Comparison of ENCODE assay signal across 17 mouse cellular contexts in genomic region chr3:38257076-38257842, GRCm38 (mm10).
A peak's percentile ranks its signal among the peaks of the same experiment; 100 is the strongest.
DNase-seq lines count a peak whose midpoint lies in the region; ATAC-seq and TF ChIP-seq lines count a peak whose summit lies in the region.
"Had no signal": no experiment of that assay in that cellular context is flagged by ENCODE, and none has a peak within 500 bp of the region (broad histone marks: within the 10 kb centered on the region; RNA-seq: fewer than 3 reads in every experiment).

No protein-coding gene starts in this region.

- WGBS in liver, embryonic 11.5 days: 53% methylated on average over 14 of the region's 14 CpGs
- WGBS in liver, postnatal 0 days (ENCODE audit: insufficient replicate concordance): 49% methylated on average over 14 of the region's 14 CpGs
- 55% methylated on average over 14 of the region's 14 CpGs for whole genome bisulfite sequencing in limb, embryonic 13.5 days

- peak; percentile 13 for DNase-seq in adrenal gland, postnatal 14 days
- DNase-seq in adrenal gland, postnatal 25 days: no peak
- DNase-seq in liver, embryonic 11.5 days (ENCODE audit: low spot score): no peak
- DNase-seq in liver, postnatal 0 days: no peak
- DNase-seq in 3T3-L1 (ENCODE audit: low read depth, low spot score): peak; percentile 74
- DNase-seq in left cerebral cortex, postnatal 14 days (ENCODE audit: low spot score in 2 of 2): no peak
- DNase-seq in right cerebral cortex, postnatal 4 days: no peak
- DNase-seq: adrenal gland, adult 8-10 months; cerebellum, adult 9-11 months; gastrocnemius, postnatal 10 days; kidney, adult 18-20 months; kidney, postnatal 14 days; left cerebral cortex, postnatal 4 days had no signal

- intact Hi-C loops in left cerebral cortex, postnatal 14 days (cut with DNase I): loop anchor here (5.0 kb wide), 1 partner anchor 225 kb away; the partner anchor contains the start of gene Ankrd50

- ATAC-seq in liver, embryonic 11.5 days (replicated peaks; ENCODE audit: low FRiP score): no peak
- ATAC-seq in liver, postnatal 0 days: no peak
- no peak for ATAC-seq in limb, embryonic 13.5 days (ENCODE audit: low FRiP score, low read depth)
- ATAC-seq: lung, postnatal 0 days had no signal

- no peaks in the 10 kb centered on the region for H3K36me3 ChIP-seq in liver, embryonic 11.5 days (ENCODE audit: control insufficient read depth, insufficient read depth, low read length)
- no peaks in the 10 kb centered on the region for H3K36me3 ChIP-seq in liver, postnatal 0 days (replicated peaks; ENCODE audit: insufficient read depth, low read length)
- no peaks in the 10 kb centered on the region for H3K36me3 ChIP-seq in limb, embryonic 13.5 days
- H3K36me3 ChIP-seq: hindbrain, embryonic 15.5 days; midbrain, embryonic 12.5 days had no signal

- TF ChIP-seq EP300 in liver, postnatal 0 days (IDR thresholded peaks at IDR 0.05; ENCODE audit: low read depth): no peak

- H3K9ac ChIP-seq in liver, embryonic 11.5 days (ENCODE audit: low read depth, low read length): no peak overlapping the region
- H3K9ac ChIP-seq in liver, postnatal 0 days (replicated peaks): no peak overlapping the region
- H3K9ac ChIP-seq in limb, embryonic 13.5 days: no peak overlapping the region
- H3K9ac ChIP-seq: hindbrain, embryonic 15.5 days; midbrain, embryonic 12.5 days had no signal

- no peak overlapping the region for H3K4me3 ChIP-seq in liver, embryonic 11.5 days (ENCODE audit: low read depth, low read length)
- no peak overlapping the region for H3K4me3 ChIP-seq in liver, postnatal 0 days (ENCODE audit: low read depth, low read length)
- H3K4me3 ChIP-seq in limb, embryonic 13.5 days: no peak overlapping the region
- H3K4me3 ChIP-seq: hindbrain, embryonic 15.5 days; midbrain, embryonic 12.5 days had no signal

- no peak for TF ChIP-seq CTCF in liver, postnatal 0 days (IDR thresholded peaks at IDR 0.05; ENCODE audit: low read depth)

- H3K27ac ChIP-seq in liver, embryonic 11.5 days (ENCODE audit: low read depth, low read length): no peak overlapping the region
- no peak overlapping the region for H3K27ac ChIP-seq in liver, postnatal 0 days (ENCODE audit: low read depth)
- H3K27ac ChIP-seq in limb, embryonic 13.5 days: no peak overlapping the region
- H3K27ac ChIP-seq: hindbrain, embryonic 15.5 days; midbrain, embryonic 12.5 days had no signal

- peak overlapping the region; percentile 16; the same call in 1 of the 2 replicates for H3K4me2 ChIP-seq in liver, embryonic 11.5 days
- H3K4me2 ChIP-seq in liver, postnatal 0 days (ENCODE audit: low read depth, low read length): no peak overlapping the region
- 0 out of 2 replicates have a peak overlapping the region, but pooled peaks have one; percentile 7 for H3K4me2 ChIP-seq in limb, embryonic 13.5 days (replicated peaks)
- H3K4me2 ChIP-seq: hindbrain, embryonic 15.5 days; midbrain, embryonic 12.5 days had no signal

- H3K27me3 ChIP-seq in liver, embryonic 11.5 days (replicated peaks; ENCODE audit: control insufficient read depth, insufficient read depth, low read length): no peaks in the 10 kb centered on the region
- H3K27me3 ChIP-seq in liver, postnatal 0 days (ENCODE audit: insufficient read depth, low read length): no peaks in the 10 kb centered on the region
- H3K27me3 ChIP-seq in limb, embryonic 13.5 days: no peaks in the 10 kb centered on the region
- H3K27me3 ChIP-seq: hindbrain, embryonic 15.5 days; midbrain, embryonic 12.5 days had no signal

- peaks cover 12% of the 10 kb centered on the region; the same call in 1 of the 2 replicates for H3K4me1 ChIP-seq in liver, embryonic 11.5 days (replicated peaks; ENCODE audit: control insufficient read depth, insufficient read depth, low read length)
- no peaks in the 10 kb centered on the region for H3K4me1 ChIP-seq in liver, postnatal 0 days (ENCODE audit: insufficient read depth)
- peaks cover 23% of the 10 kb centered on the region for H3K4me1 ChIP-seq in limb, embryonic 13.5 days

- no peaks in the 10 kb centered on the region for H3K9me3 ChIP-seq in liver, embryonic 11.5 days (ENCODE audit: control insufficient read depth, low read length)
- no peaks in the 10 kb centered on the region for H3K9me3 ChIP-seq in liver, postnatal 0 days (ENCODE audit: low read length)
- 0 out of 2 replicates have a peak, but pooled peaks cover 8% of the 10 kb centered on the region for H3K9me3 ChIP-seq in limb, embryonic 13.5 days
- H3K9me3 ChIP-seq: hindbrain, embryonic 15.5 days; midbrain, embryonic 12.5 days had no signal

Comparison
In these comparisons a context has a peak if more than half of its experiments do, and no peak if none do; other contexts are left out.
1. DNase-seq: peak in adrenal gland, postnatal 14 days (single experiment) and 3T3-L1 (single experiment); none in adrenal gland, postnatal 25 days (single experiment), liver, embryonic 11.5 days (single experiment), liver, postnatal 0 days (single experiment), left cerebral cortex, postnatal 14 days (0 of 2) and right cerebral cortex, postnatal 4 days (single experiment).